Mouse (Mus musculus) neural tube, embryonic 11.5 days (tissue): Measurements from ENCODE around the gene Manba. TPM values are rescaled to one million over a fixed set of nuclear protein-coding genes. Genes with fewer than 3 reads are reported as not detected.
"Not testable (repeated sequence)": the region's sequence is repeated elsewhere in the genome, so short reads cannot be mapped to it uniquely, and the experiment has no call there.

Experiments used
- ATAC-seq: fragments of 200-750 bp; cut with Nextera tagmentation; 2 replicates; pipeline ENCODE4 v1.8.0; 2017; ENCODE audit warnings: moderate number of reproducible peaks, mild to moderate bottlenecking, moderate TSS enrichment, moderate library complexity; ENCODE audit not compliant: insufficient read depth, low FRiP score, low TSS enrichment
- DNase-seq: peaks from one replicate; pipeline ENCODE4 v3.0.0-alpha.2; 2015; ENCODE audit warnings: low spot score
- H3K27ac ChIP-seq: fragments of 300-500 bp; sonication (generic); 2 replicates; pipeline ENCODE4 v1.5.1; 2014; ENCODE audit warnings: low read depth, mild to moderate bottlenecking, low read length
- H3K27me3 ChIP-seq: fragments of 300-500 bp; sonication (generic); 2 replicates; pipeline ENCODE4 v1.6.1; 2014; ENCODE audit warnings: mild to moderate bottlenecking, low read length, mixed read lengths; ENCODE audit not compliant: control insufficient read depth, insufficient read depth
- H3K36me3 ChIP-seq: fragments of 300-500 bp; sonication (generic); 2 replicates; pipeline ENCODE4 v1.6.1; 2014; ENCODE audit warnings: mild to moderate bottlenecking, low read length, moderate library complexity, mixed read lengths; ENCODE audit not compliant: control insufficient read depth, insufficient read depth
- H3K4me1 ChIP-seq: fragments of 300-500 bp; sonication (generic); 2 replicates; pipeline ENCODE4 v1.6.1; 2014; ENCODE audit warnings: low read length, mixed read lengths; ENCODE audit not compliant: control insufficient read depth, insufficient read depth
- H3K4me2 ChIP-seq: fragments of 300-500 bp; sonication (generic); 2 replicates; pipeline ENCODE4 v1.6.1; 2014; ENCODE audit warnings: low read depth, mild to moderate bottlenecking, moderate library complexity
- H3K4me3 ChIP-seq: fragments of 300-500 bp; sonication (generic); 2 replicates; pipeline ENCODE4 v1.5.1; 2014; ENCODE audit warnings: low read depth, low read length
- H3K9ac ChIP-seq: fragments of 300-500 bp; sonication (generic); 2 replicates; pipeline ENCODE4 v1.6.1; 2014; ENCODE audit warnings: mild to moderate bottlenecking, low read length
- H3K9me3 ChIP-seq: fragments of 300-500 bp; sonication (generic); 2 replicates; pipeline ENCODE4 v1.6.1; 2016; ENCODE audit warnings: low read length; ENCODE audit not compliant: control insufficient read depth
- WGBS: fragments of 180-500 bp; shearing (Covaris S2); extraction: QIAGEN DNeasy Blood & Tissue Kit; methylation state at CpG from one replicate; pipeline ENCODE4 v1.1.7; 2014; 5-methylcytosine and 5-hydroxymethylcytosine counted together
- polyA plus RNA-seq: library from polyadenylated mRNA; unstranded; fragments of >200 nt; fragmentation: Nextera tagmentation; extraction: Ambion mirVana; gene quantifications from 2 replicates; pipeline ENCODE4 v1.2.1, GENCODE M21; 2014

Manba gene
- polyA plus RNA-seq, 1 experiment from 2014 or later: 3.1 TPM

DNA sequence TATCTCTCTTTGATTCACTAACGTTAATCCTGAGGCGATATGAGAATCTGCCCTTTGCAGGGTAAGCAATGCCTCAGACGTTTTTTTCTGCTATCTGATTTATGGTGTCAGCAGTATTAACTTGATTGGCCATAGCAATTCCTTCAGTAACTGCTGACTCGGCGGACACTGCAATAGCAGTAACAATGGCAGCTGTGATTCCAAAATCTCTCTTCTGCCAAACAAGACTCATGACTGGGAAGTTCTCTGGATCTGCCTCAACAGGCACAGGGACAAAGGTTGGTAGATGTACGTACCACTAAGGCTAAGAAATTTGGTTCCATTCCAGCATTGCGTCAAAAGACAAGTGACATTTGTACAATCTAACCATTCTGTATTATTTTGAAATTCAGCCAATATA is 7.9 kb downstream of the Manba start:
- H3K27ac ChIP-seq, H3K4me3 ChIP-seq, DNase-seq, H3K9ac ChIP-seq, H3K9me3 ChIP-seq, H3K4me1 ChIP-seq, H3K27me3 ChIP-seq, H3K4me2 ChIP-seq, ATAC-seq, H3K36me3 ChIP-seq: not testable (repeated sequence)
- 88% methylated on average over 7 of the region's 7 CpGs for WGBS

GRCm38 (mm10) chr3:135497956-135498355 is 12.5 kb downstream of the Manba start:
- DNase-seq, H3K4me1 ChIP-seq, H3K36me3 ChIP-seq, H3K9ac ChIP-seq, H3K4me2 ChIP-seq, H3K27me3 ChIP-seq, H3K27ac ChIP-seq, ATAC-seq, H3K9me3 ChIP-seq, H3K4me3 ChIP-seq: not testable (repeated sequence)
- WGBS: 88% methylated on average over 4 of the region's 4 CpGs

GRCm38 (mm10) chr3:135498891-135499290 is 13.5 kb downstream of the Manba start:
- 89% methylated on average over 5 of the region's 5 CpGs for WGBS
- H3K4me1 ChIP-seq: no peaks in the 10 kb centered on the region
- ATAC-seq (no peak), DNase-seq (no peak)
- no peak overlapping the region for H3K27ac ChIP-seq
- no peak overlapping the region for H3K9ac ChIP-seq
- H3K4me3 ChIP-seq: no peak overlapping the region
- H3K9me3 ChIP-seq: no peaks in the 10 kb centered on the region
- H3K27me3 ChIP-seq: no peaks in the 10 kb centered on the region
- no peak overlapping the region for H3K4me2 ChIP-seq
- H3K36me3 ChIP-seq: no peaks in the 10 kb centered on the region

GRCm38 (mm10) chr3:135503160-135503559 is 17.7 kb downstream of the Manba start:
- H3K27ac ChIP-seq: no peak overlapping the region
- no peaks in the 10 kb centered on the region for H3K9me3 ChIP-seq
- no peak overlapping the region for H3K4me2 ChIP-seq
- no peaks in the 10 kb centered on the region for H3K4me1 ChIP-seq
- ATAC-seq (no peak), DNase-seq (no peak)
- no peaks in the 10 kb centered on the region for H3K36me3 ChIP-seq
- H3K27me3 ChIP-seq: no peaks in the 10 kb centered on the region
- 92% methylated on average over 5 of the region's 5 CpGs for WGBS
- no peak overlapping the region for H3K4me3 ChIP-seq
- no peak overlapping the region for H3K9ac ChIP-seq

DNA sequence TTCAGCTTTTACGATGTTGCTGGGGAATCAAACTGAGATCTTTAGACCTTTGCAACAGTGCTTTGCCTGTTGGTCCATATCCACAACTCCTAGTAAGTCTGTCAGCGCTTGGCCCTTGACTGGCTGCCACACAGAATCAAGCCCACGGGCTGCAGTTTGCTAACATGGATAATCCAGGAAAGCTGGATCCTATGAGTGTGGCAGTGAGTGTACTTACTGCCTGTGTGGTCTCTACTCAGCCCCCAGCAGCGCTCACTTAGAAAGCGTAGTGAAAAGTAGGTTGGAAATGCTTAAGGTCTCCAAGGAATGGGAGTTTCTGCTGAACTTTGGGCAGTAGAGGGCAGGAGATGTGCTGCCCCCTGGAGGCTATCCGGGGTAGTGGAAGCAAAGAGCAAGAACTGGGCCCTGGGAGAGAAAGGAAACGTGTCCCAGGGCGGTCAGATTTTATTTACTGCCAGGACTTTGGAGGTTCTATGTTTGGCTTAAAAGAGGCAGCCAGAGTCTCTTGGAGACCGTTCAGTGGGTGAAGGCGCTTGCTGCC is 20.0 kb downstream of the Manba start:
- no peak for ATAC-seq

DNA sequence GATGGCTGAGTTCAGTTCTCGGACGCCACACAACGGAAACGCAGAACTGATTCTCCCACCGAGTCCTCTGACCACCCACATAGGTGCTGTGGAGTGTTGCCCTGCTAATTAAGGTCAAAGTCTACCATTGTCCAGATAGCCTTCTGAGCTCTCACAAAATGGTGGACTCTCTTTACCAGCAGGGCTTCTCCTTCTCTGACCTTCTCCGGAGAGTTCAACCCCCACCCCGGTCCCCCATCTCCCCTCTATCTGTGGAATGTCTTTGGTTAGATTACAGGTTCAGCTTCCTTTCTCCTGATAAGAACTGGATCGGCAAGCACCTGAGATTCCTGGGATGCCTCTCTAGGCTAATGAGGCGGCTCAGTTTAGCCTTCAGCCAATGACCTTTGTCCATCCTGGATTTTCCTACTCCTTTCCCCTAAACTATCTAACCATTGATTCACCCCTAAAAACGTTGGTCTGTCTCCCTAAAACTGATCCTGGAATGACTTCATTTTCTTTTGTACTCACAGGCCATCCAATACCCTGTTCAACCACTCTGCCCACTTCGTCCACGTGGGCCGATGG is 20.6 kb downstream of the Manba start:
- H3K4me2 ChIP-seq: no peak overlapping the region
- no peak overlapping the region for H3K27ac ChIP-seq
- H3K36me3 ChIP-seq: no peaks in the 10 kb centered on the region
- WGBS: 93% methylated on average over 13 of the region's 13 CpGs
- H3K9me3 ChIP-seq: no peaks in the 10 kb centered on the region
- H3K9ac ChIP-seq: no peak overlapping the region
- ATAC-seq: no peak
- no peaks in the 10 kb centered on the region for H3K4me1 ChIP-seq
- H3K27me3 ChIP-seq: no peaks in the 10 kb centered on the region
- no peak overlapping the region for H3K4me3 ChIP-seq
- DNase-seq: no peak

More for the DNA sequence above, 20.0 kb downstream of the Manba start:
- WGBS: 65% methylated on average over 10 of the region's 10 CpGs
- no peak overlapping the region for H3K9ac ChIP-seq
- H3K9me3 ChIP-seq: no peaks in the 10 kb centered on the region
- H3K27ac ChIP-seq: no peak overlapping the region
- no peaks in the 10 kb centered on the region for H3K36me3 ChIP-seq
- DNase-seq: peak; percentile 43
- no peaks in the 10 kb centered on the region for H3K27me3 ChIP-seq
- H3K4me3 ChIP-seq: no peak overlapping the region
- no peaks in the 10 kb centered on the region for H3K4me1 ChIP-seq
- no peak overlapping the region for H3K4me2 ChIP-seq

DNA sequence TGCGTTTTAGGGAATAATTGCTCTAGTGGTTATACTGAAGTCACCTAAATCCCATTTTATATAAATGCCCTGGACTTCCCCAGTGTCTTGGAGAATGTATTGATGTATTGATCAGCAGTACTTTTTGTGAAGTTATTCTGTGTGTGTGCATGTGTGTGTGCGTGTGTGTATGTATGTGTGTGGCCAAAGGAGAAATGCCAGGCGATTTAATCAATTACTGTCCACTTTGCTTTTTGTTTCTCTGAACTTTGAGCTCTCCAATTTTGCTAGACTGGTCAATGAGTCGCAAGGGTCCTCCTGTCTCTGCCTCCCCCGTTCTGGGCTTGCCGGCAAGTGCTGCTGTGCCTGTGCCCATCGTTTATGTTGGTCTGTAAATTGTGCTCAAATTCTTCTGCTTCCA is 22.1 kb downstream of the Manba start:
- H3K4me3 ChIP-seq: no peak overlapping the region
- H3K9me3 ChIP-seq: no peaks in the 10 kb centered on the region
- no peak overlapping the region for H3K9ac ChIP-seq
- ATAC-seq: no peak
- DNase-seq: no peak
- no peaks in the 10 kb centered on the region for H3K4me1 ChIP-seq
- no peak overlapping the region for H3K27ac ChIP-seq
- WGBS: 92% methylated on average over 7 of the region's 7 CpGs
- no peak overlapping the region for H3K4me2 ChIP-seq
- H3K27me3 ChIP-seq: no peaks in the 10 kb centered on the region
- no peaks in the 10 kb centered on the region for H3K36me3 ChIP-seq

- Histone ChIP-seq H3K9me3 (no peaks in the 10 kb centered on the region), H3K27me3 (no peaks in the 10 kb centered on the region)
These were observed 22.8 kb downstream of the Manba start for GRCm38 (mm10) chr3:135508191-135508590.

DNA sequence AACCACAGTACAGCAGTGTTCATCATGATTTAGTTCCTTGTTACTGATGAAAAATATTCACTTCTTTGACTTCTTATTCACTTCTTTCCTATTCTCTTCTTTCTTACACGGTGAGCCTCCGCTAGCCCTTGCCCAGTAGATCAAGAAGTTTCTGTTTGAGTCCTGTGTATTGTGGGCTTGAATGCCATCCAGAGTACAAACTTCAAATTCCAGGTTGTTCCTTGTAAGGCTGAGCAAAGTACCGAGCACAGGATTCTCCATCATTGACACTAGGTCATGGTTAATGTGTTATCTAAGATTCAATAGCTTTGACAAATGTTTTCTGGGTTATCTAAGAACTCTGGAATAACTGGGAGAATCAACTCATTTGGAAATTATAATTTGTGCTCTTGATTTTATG is 25.0 kb downstream of the Manba start:
- Histone ChIP-seq H3K9me3 (no peaks in the 10 kb centered on the region), H3K4me2 (no peak overlapping the region), H3K27ac (no peak overlapping the region), H3K4me3 (no peak overlapping the region), H3K36me3 (no peaks in the 10 kb centered on the region), H3K27me3 (no peaks in the 10 kb centered on the region), H3K9ac (no peak overlapping the region), H3K4me1 (no peaks in the 10 kb centered on the region)
- ATAC-seq (no peak), DNase-seq (no peak)
- 86% methylated on average over 3 of the region's 3 CpGs for WGBS

More at GRCm38 (mm10) chr3:135508191-135508590, 22.8 kb downstream of the Manba start:
- WGBS: 83% methylated on average over 1 of the region's 1 CpGs
- no peak overlapping the region for H3K9ac ChIP-seq
- H3K4me3 ChIP-seq: no peak overlapping the region
- H3K36me3 ChIP-seq: no peaks in the 10 kb centered on the region
- no peak overlapping the region for H3K4me2 ChIP-seq
- DNase-seq (no peak), ATAC-seq (no peak)
- no peaks in the 10 kb centered on the region for H3K4me1 ChIP-seq
- no peak overlapping the region for H3K27ac ChIP-seq
